Mouse (Mus musculus) heart, adult 9 months (tissue): ENCODE data around the gene Gm3488.
"Not testable (repeated sequence)": the region's sequence is repeated elsewhere in the genome, so short reads cannot be mapped to it uniquely, and the experiment has no call there.

Source experiments
- DNase-seq, 2 experiments: peaks; one replicate each; pipeline ENCODE4 v3.0.0; 2022; ENCODE audit warnings: low spot score in 2 of 2

The Gm3488 gene

GRCm38 (mm10) chr14:5501374-5501773, at the start of gene Gm3488:
TSS of gene Gm3488 (plus strand) at chr14:5501674.
- not testable (repeated sequence) for DNase-seq

GRCm38 (mm10) chr14:5455367-5455766, 46.1 kb upstream of the Gm3488 start, which contains the start of gene Gm3194:
TSS of gene Gm3194 (minus strand) at chr14:5455467.
- not testable (repeated sequence) for DNase-seq

- not testable (repeated sequence) for DNase-seq
Measured at GRCm38 (mm10) chr14:5460469-5460868, 41.0 kb upstream of the Gm3488 start.

GRCm38 (mm10) chr14:5477730-5478129, 23.7 kb upstream of the Gm3488 start, which contains the start of gene Gm8246:
TSS of gene Gm8246 (minus strand) at chr14:5477830.
- not testable (repeated sequence) for DNase-seq

GRCm38 (mm10) chr14:5483907-5484306, 17.6 kb upstream of the Gm3488 start, which contains the start of gene Gm3187:
TSS of gene Gm3187 (plus strand) at chr14:5484207.
- not testable (repeated sequence) for DNase-seq

- not testable (repeated sequence) for DNase-seq
Measured at GRCm38 (mm10) chr14:5538196-5538595, 36.7 kb downstream of the Gm3488 start, which contains the start of gene Gm3532. TSS of gene Gm3532 (plus strand) at chr14:5538496.
